Mouse (Mus musculus): ENCODE measurements around the gene Kcnn3.

The Kcnn3 gene

GRCm38 (mm10) chr3:89561386-89561785 lies 41.4 kb downstream of the Kcnn3 start:
- in situ Hi-C loops (cut with MboI, MseI): no loop called here

- in situ Hi-C loops (cut with MboI, MseI): no loop called here
Measured at GRCm38 (mm10) chr3:89565371-89565770, 45.4 kb downstream of the Kcnn3 start.

- in situ Hi-C loops (cut with MboI, MseI): no loop called here
Measured at GRCm38 (mm10) chr3:89569058-89569457, 49.1 kb downstream of the Kcnn3 start.

- in situ Hi-C loops (cut with MboI, MseI): no loop called here
Measured at GRCm38 (mm10) chr3:89569707-89570324, 49.9 kb downstream of the Kcnn3 start.

GRCm38 (mm10) chr3:89570362-89570761 lies 50.4 kb downstream of the Kcnn3 start:
- in situ Hi-C loops (cut with MboI, MseI): no loop called here

- in situ Hi-C loops (cut with MboI, MseI): no loop called here
Measured at GRCm38 (mm10) chr3:89574260-89574659, 54.3 kb downstream of the Kcnn3 start.

- in situ Hi-C loops (cut with MboI, MseI): loop anchor here in 1 of 2 experiments (5.0 kb wide), 1 partner anchor 186 kb away; the partner anchor contains the start of gene Chrnb2
Measured at GRCm38 (mm10) chr3:89576381-89576780, 56.4 kb downstream of the Kcnn3 start.

- in situ Hi-C loops (cut with MboI, MseI): loop anchor here in 1 of 2 experiments (5.0 kb wide), 1 partner anchor 185 kb away; the partner anchor contains the start of gene Chrnb2
Measured at GRCm38 (mm10) chr3:89577154-89577553, 57.2 kb downstream of the Kcnn3 start.

GRCm38 (mm10) chr3:89578083-89578482 lies 58.1 kb downstream of the Kcnn3 start:
- in situ Hi-C loops (cut with MboI, MseI): loop anchor here in 1 of 2 experiments (5.0 kb wide), 1 partner anchor 184 kb away; the partner anchor contains the start of gene Chrnb2

GRCm38 (mm10) chr3:89578803-89579202 lies 58.8 kb downstream of the Kcnn3 start:
- in situ Hi-C loops (cut with MboI, MseI): loop anchor here in 1 of 2 experiments (5.0 kb wide), 1 partner anchor 183 kb away; the partner anchor contains the start of gene Chrnb2

GRCm38 (mm10) chr3:89584254-89584653 lies 64.3 kb downstream of the Kcnn3 start:
- in situ Hi-C loops (cut with MboI, MseI): loop anchor here in 1 of 2 experiments (5.0 kb wide), 1 partner anchor 52 kb away; no protein-coding TSS in a partner anchor

- in situ Hi-C loops (cut with MboI, MseI): no loop called here
Measured at GRCm38 (mm10) chr3:89588436-89588835, 68.5 kb downstream of the Kcnn3 start.

- in situ Hi-C loops (cut with MboI, MseI): no loop called here
Measured at GRCm38 (mm10) chr3:89589321-89589720, 69.4 kb downstream of the Kcnn3 start.

GRCm38 (mm10) chr3:89590386-89590785 lies 70.4 kb downstream of the Kcnn3 start:
- in situ Hi-C loops (cut with MboI, MseI): no loop called here

GRCm38 (mm10) chr3:89591461-89591860 lies 71.5 kb downstream of the Kcnn3 start:
- in situ Hi-C loops (cut with MboI, MseI): no loop called here

GRCm38 (mm10) chr3:89592809-89593208 lies 72.8 kb downstream of the Kcnn3 start:
- in situ Hi-C loops (cut with MboI, MseI): no loop called here

- in situ Hi-C loops (cut with MboI, MseI): no loop called here
Measured at GRCm38 (mm10) chr3:89593524-89593923, 73.6 kb downstream of the Kcnn3 start.

- in situ Hi-C loops (cut with MboI, MseI): no loop called here
Measured at GRCm38 (mm10) chr3:89598361-89598760, 78.4 kb downstream of the Kcnn3 start.

- in situ Hi-C loops (cut with MboI, MseI): no loop called here
Measured at GRCm38 (mm10) chr3:89598967-89599366, 79.0 kb downstream of the Kcnn3 start.

- in situ Hi-C loops (cut with MboI, MseI): no loop called here
Measured at GRCm38 (mm10) chr3:89601060-89601459, 81.1 kb downstream of the Kcnn3 start.

GRCm38 (mm10) chr3:89603300-89603699 lies 83.3 kb downstream of the Kcnn3 start:
- in situ Hi-C loops (cut with MboI, MseI): no loop called here

GRCm38 (mm10) chr3:89605235-89605634 lies 85.3 kb downstream of the Kcnn3 start:
- in situ Hi-C loops (cut with MboI, MseI): loop anchor here in 1 of 2 experiments (5.0 kb wide), 1 partner anchor 78 kb away; no protein-coding TSS in a partner anchor

- in situ Hi-C loops (cut with MboI, MseI): loop anchor here in 1 of 2 experiments (5.0 kb wide), 1 partner anchor 80 kb away; no protein-coding TSS in a partner anchor
Measured at GRCm38 (mm10) chr3:89607327-89607726, 87.4 kb downstream of the Kcnn3 start.
